Mouse (Mus musculus) heart, embryonic 11.5 days (tissue): ENCODE results near the gene Bud13. TPM values are rescaled to one million over a fixed set of nuclear protein-coding genes. Genes with fewer than 3 reads are reported as not detected.

Experiments used
- ATAC-seq: fragments of 200-750 bp; cut with Nextera tagmentation; replicated peaks from 2 replicates; pipeline ENCODE4 v1.8.0; 2017; ENCODE audit warnings: moderate library complexity; ENCODE audit not compliant: insufficient number of reproducible peaks, low FRiP score, low TSS enrichment
- H3K27ac ChIP-seq: fragments of 300-500 bp; sonication (generic); 2 replicates; pipeline ENCODE4 v1.5.1; 2014; ENCODE audit warnings: mild to moderate bottlenecking, low read depth, low read length
- H3K27me3 ChIP-seq: fragments of 300-500 bp; sonication (generic); 2 replicates; pipeline ENCODE4 v1.6.1; 2014; ENCODE audit warnings: mild to moderate bottlenecking, low read length, mixed read lengths; ENCODE audit not compliant: control insufficient read depth, insufficient read depth
- H3K36me3 ChIP-seq: fragments of 300-500 bp; sonication (generic); 2 replicates; pipeline ENCODE4 v1.6.1; 2014; ENCODE audit warnings: mild to moderate bottlenecking, low read length, moderate library complexity, mixed read lengths; ENCODE audit not compliant: control insufficient read depth, insufficient read depth
- H3K4me1 ChIP-seq: fragments of 300-500 bp; sonication (generic); 2 replicates; pipeline ENCODE4 v1.6.1; 2014; ENCODE audit warnings: low read length; ENCODE audit not compliant: control insufficient read depth, insufficient read depth
- H3K4me2 ChIP-seq: fragments of 300-500 bp; sonication (generic); 2 replicates; pipeline ENCODE4 v1.6.1; 2014; ENCODE audit warnings: mild to moderate bottlenecking, moderate library complexity
- H3K4me3 ChIP-seq: fragments of 300-500 bp; sonication (generic); 2 replicates; pipeline ENCODE4 v1.5.1; 2014; ENCODE audit warnings: low read depth, low read length
- H3K9ac ChIP-seq: fragments of 300-500 bp; sonication (generic); 2 replicates; pipeline ENCODE4 v1.6.1; 2014; ENCODE audit warnings: mild to moderate bottlenecking, low read depth, low read length, moderate library complexity
- H3K9me3 ChIP-seq: fragments of 300-500 bp; sonication (generic); replicated peaks from 2 replicates; pipeline ENCODE4 v1.6.1; 2016; ENCODE audit warnings: low read length; ENCODE audit not compliant: control insufficient read depth
- WGBS: fragments of 180-500 bp; shearing (Covaris S2); extraction: QIAGEN DNeasy Blood & Tissue Kit; methylation state at CpG from one replicate; pipeline ENCODE4 v1.1.7; 2014; ENCODE audit not compliant: insufficient replicate concordance; 5-methylcytosine and 5-hydroxymethylcytosine counted together
- polyA plus RNA-seq: library from polyadenylated mRNA; unstranded; fragments of >200 nt; fragmentation: Nextera tagmentation; extraction: Ambion mirVana; gene quantifications from 2 replicates; pipeline ENCODE4 v1.2.1, GENCODE M21; 2014

Bud13 gene
- polyA plus RNA-seq = 16.6 and 17.0 TPM in 2 replicates

DNA sequence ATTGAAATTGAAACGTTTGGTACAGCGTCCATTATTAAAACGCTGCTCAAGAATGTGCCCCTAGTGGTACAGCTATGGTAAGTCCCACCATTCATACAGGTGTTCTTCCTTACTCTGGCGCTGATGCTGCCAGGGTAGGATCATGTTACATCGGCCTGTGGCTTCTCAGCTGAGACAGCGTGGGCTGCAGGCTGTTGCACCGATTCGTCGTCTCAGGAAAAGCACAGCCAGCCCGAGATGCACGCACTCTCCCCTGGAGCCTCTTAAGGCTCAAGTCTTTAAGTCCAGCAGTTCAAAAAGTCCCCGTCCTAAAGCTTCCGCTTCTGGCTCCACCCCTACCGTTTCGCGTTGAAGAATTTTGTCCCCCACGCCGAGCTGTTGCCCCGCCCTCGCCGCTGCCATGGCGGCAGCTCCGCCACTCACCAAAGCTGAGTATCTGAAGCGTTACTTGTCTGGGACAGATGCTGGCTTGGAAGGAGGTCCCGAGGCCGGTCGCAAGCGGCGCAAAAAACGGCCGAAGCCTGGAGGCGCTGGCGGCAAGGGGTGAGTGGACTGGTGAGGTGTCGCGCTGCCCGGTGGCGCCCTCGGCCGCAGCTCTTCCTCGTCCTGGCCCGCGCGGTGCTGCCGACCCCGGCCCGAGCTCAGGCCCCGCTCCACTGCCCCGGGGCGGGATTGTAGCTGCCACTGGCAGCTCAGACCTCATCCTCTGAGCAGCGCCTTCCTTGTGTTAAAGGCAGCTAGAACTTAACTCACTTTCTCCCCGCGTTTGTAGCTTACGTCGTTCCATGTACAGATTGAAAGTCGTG, at the start of gene Bud13:
TSS of gene Bud13 (plus strand) at position 378 of the 806 bp plus-strand sequence.
- peaks cover 7% of the 10 kb centered on the region; the same call in 1 of the 2 replicates for H3K4me1 ChIP-seq
- ATAC-seq = peak; percentile 81
- H3K9ac ChIP-seq = peak within 1 kb of the TSS; percentile 92
- peak within 1 kb of the TSS; percentile 62 for H3K4me2 ChIP-seq
- no peaks in the 10 kb centered on the region for H3K9me3 ChIP-seq
- H3K36me3 ChIP-seq = peaks cover 17% of the 10 kb centered on the region
- H3K4me3 ChIP-seq = peak within 1 kb of the TSS; percentile 98
- peak within 1 kb of the TSS; percentile 85 for H3K27ac ChIP-seq
- H3K27me3 ChIP-seq = no peaks in the 10 kb centered on the region
- 2% methylated on average over 55 of the region's 55 CpGs for WGBS

DNA sequence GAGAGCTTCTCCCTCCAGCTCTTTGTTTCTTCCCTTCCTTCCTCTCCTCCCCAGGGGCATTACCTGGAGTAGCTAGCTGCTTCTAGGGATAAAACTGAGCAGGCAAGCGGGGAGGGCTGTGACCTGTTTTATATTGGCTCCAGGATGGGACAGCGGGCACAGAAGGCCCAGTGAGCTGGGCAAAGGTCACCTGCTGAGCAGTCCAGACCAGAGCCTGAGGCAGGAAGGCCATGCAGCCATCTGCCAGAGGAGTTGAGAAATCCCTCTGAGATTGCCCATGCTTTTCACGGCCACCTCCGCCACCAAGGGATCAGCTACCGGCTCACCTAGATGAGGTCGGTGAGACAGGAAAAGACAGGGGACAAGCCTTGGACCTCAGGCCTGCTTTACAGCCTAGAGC, 47.6 kb upstream of the Bud13 start:
- no peak for ATAC-seq
- no peak overlapping the region for H3K9ac ChIP-seq
- 83% methylated on average over 6 of the region's 6 CpGs for WGBS

DNA sequence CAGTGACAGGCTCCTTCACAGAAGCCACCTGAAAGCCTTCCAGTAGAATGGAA, 47.4 kb upstream of the Bud13 start, which contains the start of gene Apoc3:
TSS of gene Apoc3 (minus strand) at position 41 of the 53 bp plus-strand sequence.
- no peaks in the 10 kb centered on the region for H3K9me3 ChIP-seq
- H3K4me2 ChIP-seq = no peak within 1 kb of the TSS
- no peak for ATAC-seq
- H3K4me1 ChIP-seq = peaks cover 1% of the 10 kb centered on the region; the same call in 1 of the 2 replicates
- no peak within 1 kb of the TSS for H3K4me3 ChIP-seq
- no peak within 1 kb of the TSS for H3K27ac ChIP-seq
- no peak within 1 kb of the TSS for H3K9ac ChIP-seq
- peaks cover 5% of the 10 kb centered on the region; the same call in 1 of the 2 replicates for H3K27me3 ChIP-seq
- H3K36me3 ChIP-seq = no peaks in the 10 kb centered on the region

More for the DNA sequence above, 47.6 kb upstream of the Bud13 start:
- H3K4me1 ChIP-seq = peaks cover 3% of the 10 kb centered on the region; the same call in 1 of the 2 replicates
- H3K27me3 ChIP-seq = peaks cover 5% of the 10 kb centered on the region; the same call in 1 of the 2 replicates
- no peak overlapping the region for H3K27ac ChIP-seq
- H3K4me2 ChIP-seq = no peak overlapping the region
- H3K9me3 ChIP-seq = no peaks in the 10 kb centered on the region
- H3K4me3 ChIP-seq = no peak overlapping the region
- no peaks in the 10 kb centered on the region for H3K36me3 ChIP-seq

DNA sequence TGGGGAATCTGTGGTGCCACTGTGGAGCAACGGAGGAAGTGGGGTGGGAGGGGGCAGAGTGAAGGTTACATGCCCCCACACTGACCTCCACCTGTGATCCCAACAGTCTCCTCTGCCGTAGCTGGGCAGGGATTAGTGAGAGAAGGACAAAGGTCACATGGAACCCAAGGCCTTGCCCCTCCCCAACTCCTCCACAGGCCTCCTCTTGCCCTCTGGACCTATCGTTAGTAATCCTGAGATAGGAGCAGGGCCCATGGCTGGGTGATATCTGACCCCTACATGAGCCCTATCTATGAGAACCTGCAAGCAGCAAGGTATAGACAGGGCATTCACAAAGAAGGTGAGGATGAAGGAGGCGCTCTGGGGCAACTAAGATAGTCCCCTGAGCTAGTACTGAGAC, 47.2 kb upstream of the Bud13 start:
- 57% methylated on average over 4 of the region's 4 CpGs for WGBS
- Histone ChIP-seq H3K27ac (no peak overlapping the region), H3K27me3 (peaks cover 3% of the 10 kb centered on the region; the same call in 1 of the 2 replicates), H3K9ac (no peak overlapping the region), H3K9me3 (no peaks in the 10 kb centered on the region), H3K36me3 (no peaks in the 10 kb centered on the region), H3K4me2 (no peak overlapping the region), H3K4me3 (no peak overlapping the region), H3K4me1 (no peaks in the 10 kb centered on the region)
- ATAC-seq = no peak

DNA sequence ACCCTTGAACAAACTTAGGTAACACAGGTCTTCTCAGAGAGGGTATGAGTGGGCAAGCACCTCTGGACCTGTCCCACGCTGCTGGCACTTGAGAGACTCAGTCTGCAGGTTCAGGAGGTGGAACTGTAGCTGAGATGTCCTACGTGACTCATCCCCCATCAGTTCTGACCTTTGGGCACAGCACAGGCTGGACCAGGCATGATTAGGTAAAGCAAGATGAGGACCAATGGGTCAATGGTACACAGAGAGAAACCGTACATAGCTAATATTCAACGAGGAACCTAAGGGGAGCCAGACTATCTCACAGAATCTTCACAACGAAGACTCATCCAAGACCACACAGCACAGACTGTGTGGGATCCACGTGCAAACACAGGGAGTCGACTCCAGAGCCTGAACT, 44.0 kb upstream of the Bud13 start:
- WGBS = 81% methylated on average over 7 of the region's 7 CpGs
- H3K27ac ChIP-seq = no peak overlapping the region
- H3K9me3 ChIP-seq = no peaks in the 10 kb centered on the region
- no peak for ATAC-seq
- peaks cover 8% of the 10 kb centered on the region; the same call in 1 of the 2 replicates for H3K4me1 ChIP-seq
- H3K9ac ChIP-seq = no peak overlapping the region
- H3K4me3 ChIP-seq = no peak overlapping the region
- no peaks in the 10 kb centered on the region for H3K27me3 ChIP-seq
- no peaks in the 10 kb centered on the region for H3K36me3 ChIP-seq
- no peak overlapping the region for H3K4me2 ChIP-seq

DNA sequence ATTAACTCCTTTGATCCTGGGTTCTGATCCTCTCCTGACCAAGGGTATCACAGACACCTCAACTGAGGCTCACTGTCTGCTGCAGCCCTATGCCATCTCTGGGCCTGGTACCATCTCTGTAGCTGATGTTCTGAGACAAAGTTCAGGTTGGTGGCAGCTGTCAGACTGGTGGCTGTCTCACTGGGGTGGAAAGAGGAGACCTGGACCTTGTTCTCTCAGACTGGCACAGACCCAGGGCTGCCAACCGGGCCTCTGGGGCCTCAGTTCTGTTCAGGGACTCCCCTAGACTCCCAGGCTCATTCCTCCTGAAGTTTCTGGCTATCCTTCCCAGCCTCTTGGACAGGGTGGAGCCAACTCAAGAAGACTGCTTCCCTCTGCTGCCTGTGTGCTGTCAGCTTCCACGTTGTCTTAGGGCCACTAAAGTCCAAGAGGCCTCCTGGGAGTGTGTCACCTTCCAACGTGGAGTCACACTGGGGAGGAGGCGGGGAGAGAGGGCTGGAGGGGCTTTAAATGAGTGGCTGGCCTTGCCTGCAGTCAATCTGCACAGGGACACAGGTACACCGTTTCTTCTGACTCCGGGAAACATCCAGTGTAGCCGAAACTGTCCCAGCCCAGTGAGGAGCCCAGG, 42.2 kb upstream of the Bud13 start, which contains the start of gene Apoa4:
TSS of gene Apoa4 (plus strand) at position 171 of the 628 bp plus-strand sequence.
- no peak within 1 kb of the TSS for H3K27ac ChIP-seq
- 0 out of 2 replicates have a peak, but pooled peaks have one; percentile 14 for ATAC-seq
- H3K4me1 ChIP-seq = peaks cover 11% of the 10 kb centered on the region; the same call in 1 of the 2 replicates
- WGBS = 58% methylated on average over 7 of the region's 7 CpGs
- no peaks in the 10 kb centered on the region for H3K27me3 ChIP-seq
- no peak within 1 kb of the TSS for H3K9ac ChIP-seq
- H3K9me3 ChIP-seq = no peaks in the 10 kb centered on the region
- H3K36me3 ChIP-seq = no peaks in the 10 kb centered on the region
- no peak within 1 kb of the TSS for H3K4me3 ChIP-seq
- no peak within 1 kb of the TSS for H3K4me2 ChIP-seq

DNA sequence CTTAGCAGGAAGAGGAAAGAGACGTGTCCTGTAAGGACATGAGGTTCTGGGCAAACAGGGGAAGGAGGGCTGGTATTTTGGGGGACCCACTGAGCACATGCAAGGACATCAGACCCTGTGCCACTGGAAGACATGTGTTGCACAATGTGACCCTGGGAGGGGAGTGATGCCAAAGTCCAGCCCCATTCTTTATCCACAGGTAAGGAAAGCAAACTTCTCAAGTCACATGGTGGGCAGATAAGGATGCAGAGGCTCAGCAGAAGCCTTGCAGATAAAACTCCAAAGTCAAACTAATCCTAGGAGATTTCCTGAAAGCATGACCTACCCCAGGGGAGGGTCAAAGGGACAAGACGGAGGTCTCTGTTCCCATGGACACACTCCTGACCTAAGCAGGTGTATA, 41.0 kb upstream of the Bud13 start:
- Histone ChIP-seq H3K27me3 (no peaks in the 10 kb centered on the region), H3K4me3 (no peak overlapping the region), H3K36me3 (no peaks in the 10 kb centered on the region), H3K9ac (no peak overlapping the region), H3K9me3 (no peaks in the 10 kb centered on the region), H3K4me2 (no peak overlapping the region), H3K4me1 (peaks cover 11% of the 10 kb centered on the region; the same call in 1 of the 2 replicates), H3K27ac (no peak overlapping the region)
- no peak for ATAC-seq
- WGBS = 58% methylated on average over 2 of the region's 2 CpGs

DNA sequence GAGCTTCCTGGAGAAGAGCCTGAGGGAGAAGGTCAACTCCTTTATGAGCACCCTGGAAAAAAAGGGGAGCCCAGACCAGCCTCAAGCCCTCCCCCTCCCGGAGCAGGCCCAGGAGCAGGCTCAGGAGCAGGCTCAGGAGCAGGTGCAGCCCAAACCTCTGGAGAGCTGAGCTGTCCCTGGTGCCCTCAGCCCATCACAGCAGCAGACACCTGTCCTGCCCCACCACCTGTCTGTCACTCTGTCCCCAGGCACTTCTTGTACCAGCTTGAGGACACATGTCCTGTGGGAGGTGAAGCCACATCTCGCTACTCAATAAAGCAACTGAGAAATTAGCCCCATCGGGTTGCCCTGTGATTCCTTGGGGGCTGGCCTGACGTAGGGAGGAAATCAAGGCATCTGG, 39.7 kb upstream of the Bud13 start:
- ATAC-seq = no peak
- Histone ChIP-seq H3K4me1 (peaks cover 11% of the 10 kb centered on the region; the same call in 1 of the 2 replicates), H3K4me3 (no peak overlapping the region), H3K9ac (no peak overlapping the region), H3K27ac (no peak overlapping the region), H3K9me3 (no peaks in the 10 kb centered on the region), H3K36me3 (no peaks in the 10 kb centered on the region), H3K4me2 (no peak overlapping the region), H3K27me3 (no peaks in the 10 kb centered on the region)
- 56% methylated on average over 4 of the region's 4 CpGs for WGBS
